Mouse (Mus musculus): ENCODE measurements around the gene Rell1.

GRCm38 (mm10) chr5:63914896-63915295, 53.8 kb downstream of the Rell1 start:
- no peak for TF ChIP-seq EP300 (IDR thresholded peaks at IDR 0.05; ENCODE audit: low read depth)
- no peak for TF ChIP-seq CTCF (IDR thresholded peaks at IDR 0.05; ENCODE audit: low read depth)
